Mouse (Mus musculus): ENCODE data around the gene Unc13a.
"Not testable (repeated sequence)": the region's sequence is repeated elsewhere in the genome, so short reads cannot be mapped to it uniquely, and the experiment has no call there.

Gene Unc13a

GRCm38 (mm10) chr8:71671549-71671965 is at the start of gene Unc13a:
Gene Unc13a (minus strand): TSS chr8:71671757.
- peak; percentile 95 for DNase-seq (ENCODE audit: low spot score in 2 of 2)

GRCm38 (mm10) chr8:71719928-71720457 is 48.4 kb upstream of the Unc13a start:
- DNase-seq (ENCODE audit: low spot score in 2 of 2), result peak; percentile 93 to 96

- DNase-seq (ENCODE audit: low spot score in 2 of 2), result peak; percentile 84 to 86
Observed at GRCm38 (mm10) chr8:71719218-71719617, 47.7 kb upstream of the Unc13a start.

- peak in 1 of 2 experiments; percentile 47 for DNase-seq (ENCODE audit: low spot score in 2 of 2)
Observed at GRCm38 (mm10) chr8:71718252-71718651, 46.7 kb upstream of the Unc13a start.

- peak; percentile 43 to 53 for DNase-seq (ENCODE audit: low spot score in 2 of 2)
Observed at GRCm38 (mm10) chr8:71717096-71717495, 45.5 kb upstream of the Unc13a start.

- DNase-seq (ENCODE audit: low spot score in 2 of 2), result no peak
Observed at GRCm38 (mm10) chr8:71716561-71717053, 45.0 kb upstream of the Unc13a start.

GRCm38 (mm10) chr8:71715531-71715930 is 44.0 kb upstream of the Unc13a start:
- DNase-seq (ENCODE audit: low spot score in 2 of 2), result no peak

- no peak for DNase-seq (ENCODE audit: low spot score in 2 of 2)
Observed at GRCm38 (mm10) chr8:71711574-71711973, 40.0 kb upstream of the Unc13a start.

GRCm38 (mm10) chr8:71709800-71710446 is 38.4 kb upstream of the Unc13a start:
- DNase-seq (ENCODE audit: low spot score in 2 of 2), result peak; percentile 86 to 88

GRCm38 (mm10) chr8:71709134-71709799 is 37.7 kb upstream of the Unc13a start:
- DNase-seq (ENCODE audit: low spot score in 2 of 2), result peak; percentile 26 to 33

- DNase-seq (ENCODE audit: low spot score in 2 of 2), result peak; percentile 71 to 72
Observed at GRCm38 (mm10) chr8:71707874-71708273, 36.3 kb upstream of the Unc13a start.

GRCm38 (mm10) chr8:71703400-71703799 is 31.8 kb upstream of the Unc13a start:
- not testable (repeated sequence) for DNase-seq (ENCODE audit: low spot score in 2 of 2)

- no peak for DNase-seq (ENCODE audit: low spot score in 2 of 2)
Observed at GRCm38 (mm10) chr8:71702923-71703322, 31.4 kb upstream of the Unc13a start.

GRCm38 (mm10) chr8:71702087-71702432 is 30.5 kb upstream of the Unc13a start:
- no peak for DNase-seq (ENCODE audit: low spot score in 2 of 2)

GRCm38 (mm10) chr8:71701414-71702086 is 30.0 kb upstream of the Unc13a start, which contains the start of gene B3gnt3:
Gene B3gnt3 (minus strand): TSS chr8:71701789.
- DNase-seq (ENCODE audit: low spot score in 2 of 2), result no peak

- no peak for DNase-seq (ENCODE audit: low spot score in 2 of 2)
Observed at GRCm38 (mm10) chr8:71700493-71701269, 29.1 kb upstream of the Unc13a start.

- not testable (repeated sequence) for DNase-seq (ENCODE audit: low spot score in 2 of 2)
Observed at GRCm38 (mm10) chr8:71695456-71695855, 23.9 kb upstream of the Unc13a start.

- peak in 1 of 2 experiments; percentile 31 for DNase-seq (ENCODE audit: low spot score in 2 of 2)
Observed at GRCm38 (mm10) chr8:71693166-71694041, 21.8 kb upstream of the Unc13a start.

- DNase-seq (ENCODE audit: low spot score in 2 of 2), result no peak
Observed at GRCm38 (mm10) chr8:71692509-71692908, 21.0 kb upstream of the Unc13a start.

GRCm38 (mm10) chr8:71689028-71689427 is 17.5 kb upstream of the Unc13a start, which contains the start of gene Insl3:
Gene Insl3 (plus strand): TSS chr8:71689214.
- DNase-seq (ENCODE audit: low spot score in 2 of 2), result no peak
